Mouse (Mus musculus) brain, adult 2 months (tissue): Measurements from ENCODE around the gene Cdca3.
"Not testable (repeated sequence)": the region's sequence is repeated elsewhere in the genome, so short reads cannot be mapped to it uniquely, and the experiment has no call there.

ENCODE experiments used
- DNase-seq: peaks from one replicate; pipeline ENCODE4 v3.0.0; 2011; ENCODE audit warnings: low read depth, low spot score

The Cdca3 gene

GRCm38 (mm10) chr6:124828868-124829798 is at the start of gene Cdca3, which contains the start of gene Usp5:
TSS of gene Cdca3 (plus strand) at chr6:124829547.
TSS of gene Usp5 (minus strand) at chr6:124829484.
- peak; percentile 100 for DNase-seq

GRCm38 (mm10) chr6:124779984-124780416 is 49.3 kb upstream of the Cdca3 start:
- DNase-seq, result no peak

GRCm38 (mm10) chr6:124780917-124781316 is 48.4 kb upstream of the Cdca3 start:
- peak; percentile 42 for DNase-seq

- DNase-seq, result no peak
Measured at GRCm38 (mm10) chr6:124782436-124782835, 46.9 kb upstream of the Cdca3 start.

- peak; percentile 94 for DNase-seq
Measured at GRCm38 (mm10) chr6:124786756-124787420, 42.5 kb upstream of the Cdca3 start.

- DNase-seq, result no peak
Measured at GRCm38 (mm10) chr6:124787722-124788121, 41.6 kb upstream of the Cdca3 start.

GRCm38 (mm10) chr6:124789519-124789918 is 39.8 kb upstream of the Cdca3 start:
- DNase-seq, result peak; percentile 54

- peak; percentile 33 for DNase-seq
Measured at GRCm38 (mm10) chr6:124790121-124790520, 39.2 kb upstream of the Cdca3 start.

- DNase-seq, result no peak
Measured at GRCm38 (mm10) chr6:124791911-124792310, 37.4 kb upstream of the Cdca3 start.

GRCm38 (mm10) chr6:124795781-124796180 is 33.6 kb upstream of the Cdca3 start:
- no peak for DNase-seq

GRCm38 (mm10) chr6:124796200-124796599 is 33.1 kb upstream of the Cdca3 start:
- no peak for DNase-seq

- DNase-seq, result not testable (repeated sequence)
Measured at GRCm38 (mm10) chr6:124802400-124802799, 26.9 kb upstream of the Cdca3 start.

- no peak for DNase-seq
Measured at GRCm38 (mm10) chr6:124803061-124803460, 26.3 kb upstream of the Cdca3 start.

- not testable (repeated sequence) for DNase-seq
Measured at GRCm38 (mm10) chr6:124803691-124804090, 25.7 kb upstream of the Cdca3 start.

GRCm38 (mm10) chr6:124804341-124804740 is 25.0 kb upstream of the Cdca3 start:
- DNase-seq, result no peak

GRCm38 (mm10) chr6:124805341-124806321 is 23.7 kb upstream of the Cdca3 start:
- peak; percentile 99 for DNase-seq

GRCm38 (mm10) chr6:124806446-124807140 is 22.8 kb upstream of the Cdca3 start:
- DNase-seq, result no peak

GRCm38 (mm10) chr6:124807366-124807765 is 22.0 kb upstream of the Cdca3 start:
- peak; percentile 86 for DNase-seq

GRCm38 (mm10) chr6:124807986-124808357 is 21.4 kb upstream of the Cdca3 start:
- DNase-seq, result no peak

GRCm38 (mm10) chr6:124808358-124809012 is 20.9 kb upstream of the Cdca3 start, which contains the start of gene Spsb2:
TSS of gene Spsb2 (plus strand) at chr6:124808661.
- peak; percentile 47 for DNase-seq
